Mouse (Mus musculus) midbrain, embryonic 16.5 days (tissue): ENCODE results near the gene 2310022B05Rik. TPM values are rescaled to one million over a fixed set of nuclear protein-coding genes. Genes with fewer than 3 reads are reported as not detected.

ENCODE experiments used
- ATAC-seq: fragments of 200-750 bp; cut with Nextera tagmentation; 2 replicates; pipeline ENCODE4 v1.8.0; 2017; ENCODE audit warnings: moderate TSS enrichment
- H3K27ac ChIP-seq: fragments of 300-500 bp; sonication (generic); 2 replicates; pipeline ENCODE4 v1.5.1; 2014; ENCODE audit warnings: mild to moderate bottlenecking, low read length, mixed read lengths
- H3K27me3 ChIP-seq: fragments of 300-500 bp; sonication (generic); 2 replicates; pipeline ENCODE4 v1.6.1; 2014; ENCODE audit warnings: low read depth, low read length, mixed read lengths; ENCODE audit not compliant: control insufficient read depth, insufficient read depth
- H3K36me3 ChIP-seq: fragments of 300-500 bp; sonication (generic); 2 replicates; pipeline ENCODE4 v1.6.1; 2014; ENCODE audit warnings: mild to moderate bottlenecking, low read length, moderate library complexity, mixed read lengths; ENCODE audit not compliant: control insufficient read depth, insufficient read depth
- H3K4me1 ChIP-seq: fragments of 300-500 bp; sonication (generic); 2 replicates; pipeline ENCODE4 v1.6.1; 2014; ENCODE audit warnings: mild to moderate bottlenecking, low read length, mixed read lengths; ENCODE audit not compliant: control insufficient read depth, insufficient read depth
- H3K4me2 ChIP-seq: fragments of 300-500 bp; sonication (generic); 2 replicates; pipeline ENCODE4 v1.6.1; 2014; ENCODE audit warnings: mild to moderate bottlenecking, low read length, mixed read lengths
- H3K4me3 ChIP-seq: fragments of 300-500 bp; sonication (generic); 2 replicates; pipeline ENCODE4 v1.5.1; 2014; ENCODE audit warnings: low read depth, mild to moderate bottlenecking, low read length, moderate library complexity, mixed read lengths
- H3K9ac ChIP-seq: fragments of 300-500 bp; sonication (generic); 2 replicates; pipeline ENCODE4 v1.6.1; 2014; ENCODE audit warnings: low read depth, low read length, mixed read lengths
- H3K9me3 ChIP-seq: fragments of 300-500 bp; sonication (generic); replicated peaks from 2 replicates; pipeline ENCODE4 v1.6.1; 2014; ENCODE audit warnings: mild to moderate bottlenecking, low read length, mixed read lengths; ENCODE audit not compliant: control insufficient read depth, poor library complexity, severe bottlenecking
- WGBS: fragments of 180-500 bp; shearing (Covaris S2); extraction: QIAGEN DNeasy Blood & Tissue Kit; methylation state at CpG from one replicate; pipeline ENCODE4 v1.1.7; 2014; 5-methylcytosine and 5-hydroxymethylcytosine counted together
- polyA plus RNA-seq: library from polyadenylated mRNA; unstranded; fragments of >200 nt; fragmentation: Nextera tagmentation; extraction: Ambion mirVana; gene quantifications from 2 replicates; pipeline ENCODE4 v1.2.1, GENCODE M21; 2015

The 2310022B05Rik gene
- polyA plus RNA-seq, 1 experiment from 2014 or later: 24.2 TPM

DNA sequence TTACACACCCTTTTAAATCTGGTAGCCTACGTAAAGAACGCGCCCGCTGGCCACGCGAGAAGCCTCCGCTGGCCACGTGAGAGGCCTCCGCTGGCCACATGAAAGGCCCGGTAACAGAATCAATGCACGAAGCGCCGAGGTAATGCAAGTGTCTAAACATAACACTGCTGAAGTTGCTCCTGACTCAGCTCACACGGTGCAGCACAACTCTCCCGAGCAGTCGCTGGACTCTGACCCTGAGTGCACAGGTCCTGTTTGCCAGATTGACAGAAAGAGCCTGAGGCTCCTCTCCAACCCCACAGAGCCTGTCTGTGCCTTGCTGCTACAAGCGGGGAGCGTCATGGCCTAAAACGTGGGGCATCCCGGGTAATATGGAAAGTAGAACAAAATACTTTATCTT, 11.4 kb downstream of the 2310022B05Rik start:
- peaks cover 8% of the 10 kb centered on the region; the same call in 1 of the 2 replicates for H3K4me1 ChIP-seq
- no peaks in the 10 kb centered on the region for H3K9me3 ChIP-seq
- H3K27ac ChIP-seq: no peak overlapping the region
- H3K27me3 ChIP-seq: no peaks in the 10 kb centered on the region
- no peak overlapping the region for H3K4me2 ChIP-seq
- no peak for ATAC-seq
- H3K36me3 ChIP-seq: peaks cover 3% of the 10 kb centered on the region; the same call in 1 of the 2 replicates
- H3K4me3 ChIP-seq: no peak overlapping the region
- 93% methylated on average over 20 of the region's 20 CpGs for WGBS
- no peak overlapping the region for H3K9ac ChIP-seq

DNA sequence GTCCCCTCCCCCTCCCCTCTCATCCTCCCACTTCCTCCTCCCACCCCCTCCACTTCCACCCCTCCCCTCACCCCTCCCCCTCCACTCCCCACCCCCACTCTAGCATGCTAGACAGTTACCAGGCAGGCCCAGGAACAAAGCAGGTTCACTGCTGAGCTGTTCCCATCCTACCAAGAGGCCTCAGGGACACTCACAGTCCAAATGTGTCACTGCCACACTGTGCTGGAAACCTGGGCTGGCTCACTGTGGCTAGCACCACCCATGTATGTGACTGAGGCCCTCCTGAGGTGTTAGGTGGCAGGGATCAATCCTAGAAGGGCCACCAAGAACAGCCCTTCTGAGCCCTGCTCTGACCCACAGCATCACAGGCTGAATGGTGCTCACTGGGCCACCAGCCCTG, 14.9 kb downstream of the 2310022B05Rik start:
- H3K4me3 ChIP-seq: no peak overlapping the region
- no peak overlapping the region for H3K9ac ChIP-seq
- no peaks in the 10 kb centered on the region for H3K36me3 ChIP-seq
- no peaks in the 10 kb centered on the region for H3K27me3 ChIP-seq
- peaks cover 15% of the 10 kb centered on the region for H3K4me1 ChIP-seq
- no peak for ATAC-seq
- H3K9me3 ChIP-seq: no peaks in the 10 kb centered on the region
- H3K27ac ChIP-seq: no peak overlapping the region
- no peak overlapping the region for H3K4me2 ChIP-seq

DNA sequence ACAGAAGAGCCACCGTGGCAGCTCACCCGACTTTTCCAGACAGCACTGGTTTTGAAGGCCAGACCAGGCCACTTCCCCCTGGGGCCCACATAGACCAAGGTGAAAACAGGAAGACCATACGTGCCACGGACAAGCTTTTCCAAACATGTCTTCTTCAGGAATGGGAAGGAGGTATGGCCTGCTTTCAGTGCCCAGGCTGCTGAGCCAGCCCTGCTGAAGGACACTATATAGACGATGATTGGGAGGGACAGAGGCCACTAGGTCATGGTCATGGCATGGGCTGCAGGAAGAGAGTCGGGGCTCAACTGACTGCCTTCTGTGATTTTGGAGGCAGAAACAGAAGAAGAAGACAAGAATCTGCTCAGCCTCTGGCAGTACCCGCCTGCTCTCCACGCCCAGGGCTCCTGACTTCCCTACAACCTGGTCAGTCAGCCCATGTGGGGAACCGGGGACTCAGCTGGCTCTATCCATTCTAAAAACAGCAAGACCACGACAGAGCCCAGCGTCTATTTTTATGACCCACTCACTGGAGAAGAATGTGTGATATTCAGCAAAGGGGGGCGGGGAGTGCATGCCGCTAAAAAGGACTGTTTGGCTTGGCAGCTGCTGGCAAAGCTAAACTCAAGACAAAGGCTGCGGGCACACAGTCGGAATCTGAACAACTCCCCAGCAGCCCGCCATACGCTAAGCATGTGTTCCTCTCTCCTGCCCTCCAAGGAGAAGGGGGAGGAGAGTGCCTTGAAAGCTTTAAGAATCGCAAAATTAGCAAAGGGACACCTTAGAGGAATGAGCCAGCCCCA, 19.4 kb downstream of the 2310022B05Rik start:
- whole genome bisulfite sequencing: 58% methylated on average over 18 of the region's 18 CpGs
- H3K9me3 ChIP-seq: no peaks in the 10 kb centered on the region
- no peaks in the 10 kb centered on the region for H3K27me3 ChIP-seq
- H3K4me1 ChIP-seq: peaks cover 11% of the 10 kb centered on the region
- H3K36me3 ChIP-seq: peaks cover 4% of the 10 kb centered on the region; the same call in 1 of the 2 replicates
- peak; percentile 63 for ATAC-seq
- peak overlapping the region; percentile 51 for H3K27ac ChIP-seq
- H3K4me3 ChIP-seq: no peak overlapping the region
- H3K9ac ChIP-seq: 0 out of 2 replicates have a peak overlapping the region, but pooled peaks have one; percentile 17
- peak overlapping the region; percentile 15; the same call in 1 of the 2 replicates for H3K4me2 ChIP-seq

DNA sequence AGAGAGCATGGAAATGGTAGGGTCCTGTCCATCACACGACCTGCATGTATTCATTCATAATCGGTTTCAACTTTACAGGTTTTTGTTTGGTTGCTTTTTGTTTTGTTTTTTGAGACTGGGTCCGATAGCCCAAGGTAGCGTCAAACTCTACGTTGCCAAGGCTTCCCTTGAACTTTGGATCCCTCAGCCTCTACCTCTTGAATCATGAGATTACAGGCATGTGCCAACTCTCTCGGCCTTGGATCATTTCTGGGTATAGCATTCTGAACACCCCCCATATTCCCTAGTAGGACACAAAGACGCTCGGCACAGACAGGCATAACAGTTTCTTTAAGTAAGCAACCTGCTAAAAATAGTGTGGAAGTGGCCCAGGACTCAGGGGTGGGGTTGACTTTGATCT, 21.6 kb downstream of the 2310022B05Rik start:
- Histone ChIP-seq H3K9ac (no peak overlapping the region), H3K4me3 (no peak overlapping the region), H3K36me3 (peaks cover 18% of the 10 kb centered on the region), H3K4me1 (peaks cover 7% of the 10 kb centered on the region), H3K27ac (no peak overlapping the region), H3K27me3 (no peaks in the 10 kb centered on the region), H3K4me2 (no peak overlapping the region), H3K9me3 (no peaks in the 10 kb centered on the region)
- ATAC-seq: no peak
- WGBS: 97% methylated on average over 8 of the region's 8 CpGs

DNA sequence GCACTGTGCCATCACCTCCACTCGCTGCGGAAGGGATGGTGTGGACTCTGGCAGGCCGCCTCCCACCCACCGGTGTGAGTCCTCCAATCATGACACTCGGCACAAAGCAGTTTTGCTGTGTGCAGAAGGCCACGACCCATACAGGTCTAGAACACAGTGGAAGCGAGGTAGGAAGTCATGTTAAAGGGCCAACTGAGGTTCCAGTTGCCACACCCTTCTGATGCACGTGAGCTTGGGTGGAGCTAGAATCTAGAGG, 28.0 kb downstream of the 2310022B05Rik start:
- H3K27me3 ChIP-seq: no peaks in the 10 kb centered on the region
- 89% methylated on average over 8 of the region's 8 CpGs for WGBS
- no peak overlapping the region for H3K9ac ChIP-seq
- H3K36me3 ChIP-seq: peaks cover 16% of the 10 kb centered on the region
- no peak overlapping the region for H3K4me2 ChIP-seq
- no peaks in the 10 kb centered on the region for H3K9me3 ChIP-seq
- H3K4me1 ChIP-seq: no peaks in the 10 kb centered on the region
- H3K27ac ChIP-seq: no peak overlapping the region
- no peak for ATAC-seq
- no peak overlapping the region for H3K4me3 ChIP-seq

DNA sequence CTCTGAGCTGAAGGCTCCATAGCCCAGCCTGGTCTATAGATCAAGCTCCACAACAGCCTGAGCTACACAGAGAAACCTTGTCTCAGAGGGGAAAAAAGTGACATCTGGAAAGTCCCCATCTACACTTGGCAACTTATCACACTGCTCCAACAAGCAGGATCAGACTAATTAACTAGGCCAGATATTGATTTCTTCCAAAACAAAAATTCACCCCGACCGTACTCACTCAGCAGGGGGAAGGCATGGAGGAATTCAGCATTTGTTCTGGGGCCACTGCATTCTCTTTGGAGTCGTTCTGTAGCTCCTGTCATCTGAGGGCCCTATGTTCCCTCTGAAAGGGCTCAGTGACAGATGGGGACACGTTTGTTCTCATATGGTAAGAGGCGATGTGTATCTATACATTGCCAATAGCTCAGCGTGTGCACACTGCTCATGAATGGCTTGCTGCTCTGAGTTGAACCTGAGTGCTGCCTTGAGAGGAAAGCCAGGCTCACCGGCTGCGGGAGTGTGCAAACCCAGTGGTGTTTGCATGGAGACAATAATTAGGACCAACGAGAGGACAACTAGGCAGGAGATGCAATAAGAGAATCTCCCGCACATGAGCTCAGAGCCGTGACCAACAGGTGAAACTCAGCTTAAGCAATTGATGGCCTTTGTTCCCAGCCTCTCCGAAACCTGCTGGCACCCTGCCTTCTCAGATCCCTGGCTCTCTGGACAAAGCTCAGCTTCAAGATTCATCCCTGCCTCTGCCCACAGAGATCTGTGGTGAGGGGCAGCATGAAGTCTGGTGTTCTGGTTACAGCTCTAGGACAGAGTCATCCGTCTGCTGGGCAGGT, 28.5 kb downstream of the 2310022B05Rik start:
- H3K9ac ChIP-seq: no peak overlapping the region
- H3K27ac ChIP-seq: no peak overlapping the region
- no peaks in the 10 kb centered on the region for H3K4me1 ChIP-seq
- no peaks in the 10 kb centered on the region for H3K9me3 ChIP-seq
- WGBS: 66% methylated on average over 13 of the region's 13 CpGs
- H3K4me2 ChIP-seq: no peak overlapping the region
- H3K36me3 ChIP-seq: peaks cover 16% of the 10 kb centered on the region
- H3K27me3 ChIP-seq: no peaks in the 10 kb centered on the region
- no peak overlapping the region for H3K4me3 ChIP-seq
- ATAC-seq: no peak

DNA sequence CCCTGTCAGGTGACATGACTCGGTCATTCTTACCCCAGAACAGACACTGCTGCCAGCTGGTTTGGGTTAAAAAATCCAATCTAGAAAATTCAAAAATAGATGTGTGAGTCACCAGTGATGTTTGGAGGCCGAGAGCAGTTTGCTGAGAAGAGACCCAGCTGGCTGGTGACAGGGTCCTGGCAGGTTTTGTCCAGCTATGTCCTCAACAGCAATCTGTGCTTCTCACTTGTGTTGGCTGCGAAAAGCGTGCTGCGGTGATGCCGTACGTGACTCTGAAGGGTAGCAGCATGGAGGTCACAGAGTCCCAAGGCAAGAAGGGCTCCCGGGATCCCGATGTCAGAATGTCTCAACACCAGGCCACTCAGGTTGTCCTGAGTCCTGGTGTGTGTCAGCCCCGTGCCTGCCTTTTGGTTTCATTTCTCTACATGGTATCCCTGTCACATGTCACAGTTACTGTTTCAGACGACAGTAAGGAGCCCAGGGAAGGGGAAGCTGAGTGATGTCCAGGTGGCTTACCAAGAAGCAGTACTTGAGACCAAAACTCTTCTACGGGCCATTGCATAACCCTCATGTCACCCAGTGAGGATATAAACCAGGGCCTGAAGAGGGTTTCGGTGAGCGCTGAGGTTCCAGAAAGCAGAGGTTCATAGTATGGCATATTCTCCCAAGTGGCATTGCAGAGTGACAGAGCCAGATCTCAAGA, 30.0 kb downstream of the 2310022B05Rik start:
- Histone ChIP-seq H3K4me2 (no peak overlapping the region), H3K27me3 (no peaks in the 10 kb centered on the region), H3K4me3 (no peak overlapping the region), H3K9me3 (no peaks in the 10 kb centered on the region), H3K9ac (no peak overlapping the region), H3K4me1 (no peaks in the 10 kb centered on the region), H3K27ac (no peak overlapping the region), H3K36me3 (peaks cover 9% of the 10 kb centered on the region)
- no peak for ATAC-seq
- 90% methylated on average over 14 of the region's 14 CpGs for WGBS

DNA sequence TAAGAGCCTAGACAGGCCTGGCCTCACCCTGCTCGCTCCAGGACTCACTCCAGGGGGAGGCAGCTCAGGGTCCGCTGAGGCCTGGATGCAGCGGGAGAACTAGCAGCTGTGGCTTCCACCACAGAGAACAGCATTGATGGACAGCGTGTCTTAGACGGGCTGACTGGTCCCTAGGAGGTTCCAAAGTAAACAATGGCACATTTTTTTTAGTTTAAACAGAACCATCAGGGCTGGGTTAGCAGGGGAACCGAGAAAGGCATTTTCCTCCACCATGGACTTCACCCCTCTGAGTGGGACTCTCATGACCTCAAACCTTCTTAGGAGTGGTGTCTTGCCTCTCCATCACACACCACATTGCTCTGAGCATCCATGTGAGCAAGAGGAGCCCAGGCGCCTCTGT, 31.2 kb downstream of the 2310022B05Rik start:
- no peak for ATAC-seq
- Histone ChIP-seq H3K9ac (no peak overlapping the region), H3K36me3 (peaks cover 4% of the 10 kb centered on the region), H3K27ac (no peak overlapping the region), H3K4me3 (no peak overlapping the region), H3K4me1 (no peaks in the 10 kb centered on the region), H3K27me3 (no peaks in the 10 kb centered on the region), H3K9me3 (no peaks in the 10 kb centered on the region), H3K4me2 (no peak overlapping the region)
- 45% methylated on average over 7 of the region's 7 CpGs for WGBS

DNA sequence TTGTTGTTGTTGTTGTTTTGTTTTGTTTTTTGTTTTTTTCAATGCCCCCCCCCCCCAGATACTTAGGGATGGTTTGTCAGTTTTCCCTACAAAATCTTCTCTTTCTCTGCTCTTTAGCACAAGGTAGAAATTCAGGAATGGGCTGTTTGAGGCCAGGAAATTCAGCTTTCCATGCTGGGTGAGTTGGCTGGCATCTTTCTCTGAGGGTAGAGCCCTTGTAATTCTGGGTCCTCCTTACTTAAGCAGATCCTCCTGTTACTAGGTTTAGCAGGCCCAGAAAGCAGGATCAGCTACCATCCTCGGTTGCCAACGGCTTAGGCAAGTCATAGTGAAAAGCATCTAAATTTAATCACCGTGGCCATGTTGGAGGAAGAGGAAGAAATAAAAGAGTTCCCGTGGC, 32.3 kb downstream of the 2310022B05Rik start:
- Histone ChIP-seq H3K27me3 (no peaks in the 10 kb centered on the region), H3K9ac (no peak overlapping the region), H3K27ac (no peak overlapping the region), H3K4me1 (no peaks in the 10 kb centered on the region), H3K9me3 (no peaks in the 10 kb centered on the region), H3K36me3 (no peaks in the 10 kb centered on the region), H3K4me2 (no peak overlapping the region), H3K4me3 (no peak overlapping the region)
- no peak for ATAC-seq
- WGBS: 62% methylated on average over 4 of the region's 4 CpGs
